Mouse (Mus musculus) lung, adult 2 months (tissue): ENCODE measurements at regions not wholly inside any gene's neighbourhood (a gene's known extent, or its start where the extent isn't known, plus 50 kb on each side); places are given as distances from the start of the nearest gene placed in this dataset.

ENCODE experiments used
- CTCF ChIP-seq: fragments of 200-500 bp; IDR thresholded peaks from 2 replicates; pipeline ENCODE4 v1.5.1; 2011; ENCODE audit warnings: mild to moderate bottlenecking, low read length, control low read depth; ENCODE audit not compliant: insufficient read depth
- POLR2A ChIP-seq: fragments of 200-500 bp; IDR thresholded peaks from 2 replicates; pipeline ENCODE4 v1.6.1; 2011; ENCODE audit warnings: low read depth, mild to moderate bottlenecking, control low read depth, low read length, borderline replicate concordance; ENCODE audit errors: extremely low read depth

DNA sequence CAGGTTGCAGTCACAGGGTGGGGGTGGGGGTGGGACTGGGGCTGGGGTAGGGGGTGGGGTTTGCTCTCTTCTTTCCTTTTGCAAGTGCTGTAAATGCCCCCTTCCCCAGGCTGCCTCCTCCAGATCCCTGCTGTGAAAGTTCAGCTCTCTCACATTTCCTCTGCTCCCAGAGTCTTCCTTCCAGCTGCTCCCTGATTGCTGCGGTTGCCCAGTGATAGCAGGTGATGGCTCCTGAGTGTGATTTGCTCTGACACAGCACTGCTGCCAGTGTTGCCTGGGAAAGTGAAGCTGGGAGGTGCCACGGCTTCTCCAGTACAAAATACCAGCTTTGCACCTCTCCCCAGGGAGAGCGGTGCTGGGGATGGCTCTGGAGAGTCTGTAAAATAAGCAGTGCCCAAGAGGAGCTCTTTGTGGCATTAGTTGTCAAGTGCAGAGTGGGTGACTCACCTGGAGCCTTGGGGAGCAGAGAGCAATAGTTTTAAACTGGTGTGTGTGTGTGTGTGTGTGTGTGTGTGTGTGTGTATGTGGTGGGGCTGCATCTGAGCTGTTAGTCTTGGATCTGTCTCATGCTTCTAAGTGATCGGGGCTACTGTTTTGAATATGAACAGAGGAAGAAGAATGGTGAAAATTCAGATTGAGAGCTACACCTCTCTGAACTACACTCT, 461.6 kb downstream of the 1810013L24Rik start:
- TF ChIP-seq CTCF: no peak
- no peak for TF ChIP-seq POLR2A
